Mouse (Mus musculus) heart, embryonic 14.5 days (tissue): ENCODE data around the gene Cmpk2. TPM values are rescaled to one million over a fixed set of nuclear protein-coding genes. Genes with fewer than 3 reads are reported as not detected.

ENCODE experiments used
- ATAC-seq: fragments of 200-750 bp; cut with Nextera tagmentation; 2 replicates; pipeline ENCODE4 v1.8.0; 2017; ENCODE audit warnings: low read depth, moderate TSS enrichment; ENCODE audit not compliant: insufficient number of reproducible peaks, insufficient read depth, low FRiP score
- H3K27ac ChIP-seq, 2 experiments: fragments of 200-500 bp in 1 of 2; fragments of 300-500 bp in 1 of 2; sonication (generic) in 1 of 2; replicated peaks in 1 of 2; 2 replicates each; pipeline ENCODE4 v1.5.1; 2012 to 2014; ENCODE audit warnings: low read depth in 2 of 2, low read length in 2 of 2, control low read depth in 1 of 2, mild to moderate bottlenecking in 1 of 2, mixed read lengths in 1 of 2; ENCODE audit not compliant: control insufficient read depth in 1 of 2, insufficient read depth in 1 of 2
- H3K27me3 ChIP-seq: fragments of 300-500 bp; sonication (generic); 2 replicates; pipeline ENCODE4 v1.6.1; 2014; ENCODE audit warnings: mild to moderate bottlenecking, low read length, control low read depth; ENCODE audit not compliant: control insufficient read depth, insufficient read depth
- H3K36me3 ChIP-seq: fragments of 300-500 bp; sonication (generic); 2 replicates; pipeline ENCODE4 v1.6.1; 2014; ENCODE audit warnings: mild to moderate bottlenecking, control low read depth, low read length, mixed read lengths; ENCODE audit not compliant: control insufficient read depth, insufficient read depth
- H3K4me1 ChIP-seq, 2 experiments: fragments of 200-500 bp in 1 of 2; fragments of 300-500 bp in 1 of 2; sonication (generic) in 1 of 2; 2 replicates each; pipeline ENCODE4 v1.6.1; 2012 to 2014; ENCODE audit warnings: low read length in 2 of 2, control low read depth in 1 of 2, mixed read lengths in 1 of 2; ENCODE audit not compliant: control insufficient read depth in 2 of 2, insufficient read depth in 2 of 2
- H3K4me2 ChIP-seq: fragments of 300-500 bp; sonication (generic); 2 replicates; pipeline ENCODE4 v1.6.1; 2014; ENCODE audit warnings: mild to moderate bottlenecking, low read length
- H3K4me3 ChIP-seq, 2 experiments: fragments of 200-500 bp in 1 of 2; fragments of 300-500 bp in 1 of 2; sonication (generic) in 1 of 2; 2 replicates each; pipeline ENCODE4 v1.5.1; 2012 to 2014; ENCODE audit warnings: low read length in 2 of 2, mild to moderate bottlenecking in 2 of 2, control low read depth in 1 of 2, low read depth in 1 of 2, moderate library complexity in 1 of 2; ENCODE audit not compliant: control insufficient read depth in 1 of 2, insufficient read depth in 1 of 2
- H3K9ac ChIP-seq: fragments of 300-500 bp; sonication (generic); 2 replicates; pipeline ENCODE4 v1.6.1; 2014; ENCODE audit warnings: mild to moderate bottlenecking, low read length
- H3K9me3 ChIP-seq: fragments of 300-500 bp; sonication (generic); 2 replicates; pipeline ENCODE4 v1.6.1; 2016; ENCODE audit warnings: low read length, control low read depth; ENCODE audit not compliant: control insufficient read depth
- WGBS: fragments of 180-500 bp; shearing (Covaris S2); extraction: QIAGEN DNeasy Blood & Tissue Kit; methylation state at CpG from one replicate; pipeline ENCODE4 v1.1.7; 2014; 5-methylcytosine and 5-hydroxymethylcytosine counted together
- polyA plus RNA-seq: library from polyadenylated mRNA; unstranded; fragments of >200 nt; fragmentation: Nextera tagmentation; extraction: Ambion mirVana; gene quantifications from 2 replicates; pipeline ENCODE4 v1.2.1, GENCODE M21; 2014

Gene Cmpk2
- polyA plus RNA-seq, 1 experiment from 2014 or later, result 3.0 TPM

- Histone ChIP-seq H3K4me3 (no peak overlapping the region), H3K4me2 (no peak overlapping the region), H3K27me3 (no peaks in the 10 kb centered on the region), H3K36me3 (no peaks in the 10 kb centered on the region), H3K27ac (no peak overlapping the region), H3K9me3 (no peaks in the 10 kb centered on the region), H3K9ac (no peak overlapping the region), H3K4me1 (0 out of 4 replicates have a peak, but pooled peaks cover 0 to 6% of the 10 kb centered on the region in 2 experiments)
- WGBS, result 75% methylated on average over 2 of the region's 2 CpGs
- no peak for ATAC-seq
Observed at GRCm38 (mm10) chr12:26444511-26444910, 24.5 kb upstream of the Cmpk2 start.

DNA sequence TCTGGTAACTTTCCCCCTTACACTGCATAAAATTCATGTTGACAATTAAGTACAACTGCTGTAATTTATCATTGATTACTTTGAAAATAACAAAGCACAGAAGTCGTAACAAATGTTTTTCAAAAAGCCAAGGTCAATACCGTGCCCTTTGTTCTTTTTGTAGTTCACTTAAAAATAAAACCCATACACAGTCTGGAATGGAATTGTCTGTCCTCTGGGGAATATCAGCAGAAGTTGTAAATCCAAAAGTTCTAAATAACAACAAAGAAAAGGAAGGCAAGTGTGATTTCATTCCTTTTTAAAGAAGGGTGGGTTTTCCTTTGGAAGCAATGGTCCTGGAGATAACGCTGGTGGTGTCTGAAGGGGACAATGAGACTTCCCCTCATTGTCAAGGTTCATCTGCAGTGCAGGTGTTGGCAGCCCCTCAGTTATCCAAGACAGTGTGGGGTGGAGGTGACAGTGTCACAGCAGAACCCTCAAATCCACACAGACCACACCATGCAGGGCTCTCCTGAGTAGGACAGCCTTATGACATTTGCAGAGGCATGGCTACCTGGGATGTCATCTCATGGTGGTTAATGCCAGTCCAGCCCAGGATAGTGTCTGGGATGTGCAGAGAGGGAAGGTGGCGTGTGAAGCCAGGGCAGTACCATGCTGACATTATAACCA lies 22.5 kb upstream of the Cmpk2 start:
- H3K27me3 ChIP-seq, result no peaks in the 10 kb centered on the region
- H3K36me3 ChIP-seq, result no peaks in the 10 kb centered on the region
- no peak for ATAC-seq
- H3K4me1 ChIP-seq, result 0 out of 4 replicates have a peak, but pooled peaks cover 0 to 6% of the 10 kb centered on the region in 2 experiments
- H3K4me3 ChIP-seq, result no peak overlapping the region
- 70% methylated on average over 4 of the region's 4 CpGs for WGBS
- H3K9ac ChIP-seq, result no peak overlapping the region
- H3K4me2 ChIP-seq, result no peak overlapping the region
- no peaks in the 10 kb centered on the region for H3K9me3 ChIP-seq
- H3K27ac ChIP-seq, result no peak overlapping the region

- Histone ChIP-seq H3K4me3 (no peak overlapping the region), H3K9ac (no peak overlapping the region), H3K27me3 (no peaks in the 10 kb centered on the region), H3K9me3 (no peaks in the 10 kb centered on the region), H3K36me3 (no peaks in the 10 kb centered on the region), H3K27ac (no peak overlapping the region), H3K4me2 (no peak overlapping the region), H3K4me1 (peaks cover 0 to 4% of the 10 kb centered on the region in 2 experiments; a peak in 1 of 4 replicates)
- no peak for ATAC-seq
- 93% methylated on average over 2 of the region's 2 CpGs for WGBS
Observed at GRCm38 (mm10) chr12:26449483-26449882, 19.5 kb upstream of the Cmpk2 start.

DNA sequence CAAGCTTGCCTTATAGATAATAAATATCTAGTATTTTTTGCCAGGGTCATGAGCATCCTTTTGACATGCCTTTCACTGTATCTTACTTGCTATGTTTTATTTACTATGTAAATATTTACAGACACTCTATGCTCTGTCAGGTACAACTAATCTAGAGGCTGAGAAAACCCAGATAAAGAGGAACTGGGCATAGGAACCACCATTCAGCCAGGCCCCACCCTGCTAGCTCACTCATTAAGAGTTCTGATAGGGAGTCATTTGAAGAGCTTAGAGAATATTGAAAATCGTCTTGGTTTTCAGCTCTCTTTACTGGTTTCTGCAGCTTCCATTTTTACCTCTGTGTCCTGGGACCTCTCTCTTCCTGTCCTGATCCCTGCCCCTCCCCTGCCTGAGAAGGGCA lies 17.9 kb upstream of the Cmpk2 start:
- no peak overlapping the region for H3K9ac ChIP-seq
- H3K4me3 ChIP-seq, result no peak overlapping the region
- no peaks in the 10 kb centered on the region for H3K9me3 ChIP-seq
- no peaks in the 10 kb centered on the region for H3K27me3 ChIP-seq
- no peak overlapping the region for H3K4me2 ChIP-seq
- no peaks in the 10 kb centered on the region for H3K36me3 ChIP-seq
- no peak overlapping the region for H3K27ac ChIP-seq
- H3K4me1 ChIP-seq, result peaks cover 3 to 9% of the 10 kb centered on the region in 2 experiments
- 14% methylated on average over 1 of the region's 1 CpGs for WGBS
- ATAC-seq, result no peak

GRCm38 (mm10) chr12:26452951-26453350 lies 16.1 kb upstream of the Cmpk2 start:
- Histone ChIP-seq H3K4me1 (peaks cover 7 to 12% of the 10 kb centered on the region in 2 experiments), H3K36me3 (no peaks in the 10 kb centered on the region), H3K9ac (no peak overlapping the region), H3K9me3 (no peaks in the 10 kb centered on the region), H3K4me2 (no peak overlapping the region), H3K4me3 (no peak overlapping the region), H3K27ac (no peak overlapping the region), H3K27me3 (no peaks in the 10 kb centered on the region)
- WGBS, result 41% methylated on average over 4 of the region's 4 CpGs
- no peak for ATAC-seq

- Histone ChIP-seq H3K4me2 (no peak overlapping the region), H3K27me3 (no peaks in the 10 kb centered on the region), H3K9ac (no peak overlapping the region), H3K4me1 (peaks cover 7 to 12% of the 10 kb centered on the region in 2 experiments), H3K27ac (no peak overlapping the region), H3K36me3 (no peaks in the 10 kb centered on the region), H3K4me3 (no peak overlapping the region), H3K9me3 (no peaks in the 10 kb centered on the region)
- no peak for ATAC-seq
- 34% methylated on average over 5 of the region's 5 CpGs for WGBS
Observed at GRCm38 (mm10) chr12:26454682-26455081, 14.3 kb upstream of the Cmpk2 start.

DNA sequence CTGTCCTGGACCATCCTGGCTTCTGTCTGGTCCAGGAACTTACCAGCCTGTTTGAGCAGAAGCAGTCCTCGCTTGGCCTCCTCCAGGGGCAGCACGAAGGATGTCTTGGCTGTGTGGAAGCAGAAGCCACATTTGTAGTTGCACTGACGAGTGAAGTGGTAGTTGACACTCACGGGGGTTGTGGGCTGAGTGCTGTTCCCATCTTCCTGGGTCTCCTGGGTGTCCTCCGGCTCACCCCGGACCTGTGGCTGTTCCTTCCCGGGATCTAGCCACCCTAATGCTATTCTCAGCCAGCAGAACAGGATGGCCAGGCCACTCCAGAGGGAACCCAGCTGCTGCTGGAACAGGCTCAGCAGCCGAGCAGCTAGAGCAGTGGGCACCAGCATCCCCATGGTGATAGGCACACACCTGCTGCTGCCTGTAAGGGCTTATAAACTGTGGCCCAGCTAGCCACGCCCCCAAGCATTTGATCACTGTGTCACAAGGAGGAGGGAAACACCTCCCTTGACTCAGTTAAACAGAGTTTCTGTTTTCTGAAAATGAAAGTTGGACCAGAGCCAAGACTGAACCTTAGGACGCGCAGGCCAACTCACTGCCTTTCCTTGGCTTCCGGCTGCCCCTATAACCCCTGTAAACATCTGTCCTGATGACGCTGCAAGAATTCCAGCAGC lies 12.8 kb upstream of the Cmpk2 start, which contains the start of gene Rsad2:
Gene Rsad2 (minus strand): TSS at position 425 of the 671 bp plus-strand sequence.
- H3K27ac ChIP-seq, result no peak within 1 kb of the TSS
- ATAC-seq, result 0 out of 2 replicates have a peak, but pooled peaks have one; percentile 21
- H3K36me3 ChIP-seq, result no peaks in the 10 kb centered on the region
- H3K4me2 ChIP-seq, result peak within 1 kb of the TSS; percentile 55
- no peaks in the 10 kb centered on the region for H3K9me3 ChIP-seq
- WGBS, result 38% methylated on average over 13 of the region's 13 CpGs
- H3K4me1 ChIP-seq, result peaks cover 7 to 14% of the 10 kb centered on the region in 2 experiments
- 0 out of 2 replicates have a peak within 1 kb of the TSS, but pooled peaks have one; percentile 38 for H3K9ac ChIP-seq
- H3K4me3 ChIP-seq, result peak within 1 kb of the TSS; percentile 13; a peak in 3 of 4 replicates
- H3K27me3 ChIP-seq, result no peaks in the 10 kb centered on the region
